Mouse (Mus musculus): ENCODE measurements around the gene Rps21.
A peak's percentile ranks its signal among the peaks of the same experiment; 100 is the strongest.

Gene Rps21

GRCm38 (mm10) chr2:180228592-180228991, 28.6 kb upstream of the Rps21 start:
- peak; percentile 93 to 96 for DNase-seq (ENCODE audit: inconsistent age in 2 of 2, low spot score in 1 of 2)

GRCm38 (mm10) chr2:180229129-180229528, 28.0 kb upstream of the Rps21 start:
- no peak for DNase-seq (ENCODE audit: inconsistent age in 2 of 2, low spot score in 1 of 2)

DNA sequence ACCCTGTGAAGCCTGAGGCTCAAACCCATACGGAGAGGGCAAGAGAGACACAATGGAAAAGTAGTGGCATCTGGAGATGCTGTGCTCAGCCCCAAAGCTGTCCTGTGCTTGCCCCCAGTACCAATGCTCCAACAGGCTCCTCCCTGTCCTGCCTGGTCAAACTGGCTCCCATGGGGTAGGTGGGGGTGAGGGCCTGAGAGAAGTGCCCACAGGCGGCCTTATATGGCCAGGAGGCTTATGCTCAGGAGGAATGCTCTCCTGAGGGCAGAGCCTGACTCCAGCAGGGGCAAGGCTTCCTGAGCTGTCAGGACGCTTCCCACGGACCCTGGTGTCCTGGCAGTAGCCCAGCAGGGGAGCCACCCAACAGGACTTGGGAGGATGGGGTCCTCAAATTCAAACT, 26.7 kb upstream of the Rps21 start:
- DNase-seq (ENCODE audit: inconsistent age in 2 of 2, low spot score in 1 of 2), result peak in 1 of 2 experiments; percentile 25

- peak in 1 of 2 experiments; percentile 81 for DNase-seq (ENCODE audit: inconsistent age in 2 of 2, low spot score in 1 of 2)
Observed at GRCm38 (mm10) chr2:180233101-180233904, 23.9 kb upstream of the Rps21 start.

GRCm38 (mm10) chr2:180234353-180234752, 22.8 kb upstream of the Rps21 start:
- no peak for DNase-seq (ENCODE audit: inconsistent age in 2 of 2, low spot score in 1 of 2)

- no peak for DNase-seq (ENCODE audit: inconsistent age in 2 of 2, low spot score in 1 of 2)
Observed at GRCm38 (mm10) chr2:180234980-180235379, 22.2 kb upstream of the Rps21 start.

DNA sequence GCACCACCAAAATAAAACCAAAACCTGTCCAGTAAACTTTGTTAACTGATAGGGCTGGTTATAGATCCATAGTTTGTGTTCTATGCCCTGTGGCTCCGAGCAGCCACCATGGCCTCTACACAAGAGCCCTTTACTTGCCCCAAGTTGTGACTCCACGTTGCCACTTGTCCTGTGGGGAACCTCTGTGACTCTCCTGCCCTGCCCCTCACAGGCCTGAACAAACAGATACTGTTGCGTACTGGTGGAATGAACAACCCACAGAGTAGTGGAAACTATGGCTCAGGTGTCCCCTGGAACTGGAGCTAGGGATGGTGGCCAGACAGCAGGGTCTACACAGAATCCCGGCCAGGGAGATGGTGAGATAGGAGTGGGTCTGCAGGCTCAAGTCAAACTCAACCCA, 21.4 kb upstream of the Rps21 start:
- DNase-seq (ENCODE audit: inconsistent age in 2 of 2, low spot score in 1 of 2), result no peak

DNA sequence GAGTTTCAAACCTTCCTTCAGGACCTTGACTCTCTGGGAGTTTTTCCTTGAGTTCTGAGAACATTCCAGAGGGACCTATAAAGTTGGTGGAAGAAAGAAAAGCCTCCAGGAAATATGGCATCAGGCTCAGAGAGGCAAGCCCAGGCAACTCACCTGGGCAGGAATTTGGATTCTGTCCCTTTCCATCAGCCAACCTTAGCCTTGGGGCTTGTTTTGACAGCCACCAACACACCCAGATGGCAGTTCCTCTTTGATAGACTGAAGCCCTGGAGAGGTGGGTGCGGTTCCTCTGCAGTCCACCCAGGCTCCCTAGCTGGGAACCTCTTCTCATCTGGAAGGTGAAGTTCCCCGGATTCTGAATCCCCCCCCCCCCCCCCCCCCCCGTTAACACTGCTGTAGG, 20.7 kb upstream of the Rps21 start:
- no peak for DNase-seq (ENCODE audit: inconsistent age in 2 of 2, low spot score in 1 of 2)

- no peak for DNase-seq (ENCODE audit: inconsistent age in 2 of 2, low spot score in 1 of 2)
Observed at GRCm38 (mm10) chr2:180236930-180237329, 20.2 kb upstream of the Rps21 start.

DNA sequence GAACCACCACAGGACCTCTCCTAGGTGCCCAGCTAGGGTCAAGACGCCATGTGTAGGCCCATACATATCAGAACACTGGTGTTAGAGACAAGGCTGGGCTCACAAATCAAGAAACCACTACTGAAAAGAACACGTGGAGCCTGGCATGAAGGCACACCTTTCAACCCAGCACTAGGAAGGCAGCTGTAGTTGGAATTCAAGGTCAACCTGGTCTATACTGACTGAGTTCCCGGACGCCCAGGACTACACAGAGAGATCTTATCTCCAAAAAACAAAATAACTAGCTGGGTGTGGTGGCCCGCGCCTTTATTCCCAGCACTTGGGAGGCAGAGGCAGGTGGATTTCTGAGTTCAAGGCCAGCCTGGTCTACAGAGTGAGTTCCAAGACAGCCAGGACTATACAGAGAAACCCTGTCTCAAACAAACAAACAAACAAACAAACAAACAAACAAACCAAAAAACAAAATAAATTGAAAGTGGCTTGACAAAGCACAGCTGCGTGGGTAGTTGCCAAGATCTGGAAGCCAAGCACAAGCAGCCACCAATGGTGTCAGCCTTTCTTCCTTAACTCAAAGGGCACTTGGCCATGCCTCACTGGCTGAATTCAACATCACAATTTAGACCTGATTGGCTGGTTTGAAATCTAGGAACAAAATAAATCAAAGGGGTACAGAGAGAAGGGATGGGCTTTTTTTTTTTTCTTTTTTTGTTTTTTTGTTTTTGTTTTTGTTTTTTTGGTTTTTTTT, 19.4 kb upstream of the Rps21 start:
- no peak for DNase-seq (ENCODE audit: inconsistent age in 2 of 2, low spot score in 1 of 2)

DNA sequence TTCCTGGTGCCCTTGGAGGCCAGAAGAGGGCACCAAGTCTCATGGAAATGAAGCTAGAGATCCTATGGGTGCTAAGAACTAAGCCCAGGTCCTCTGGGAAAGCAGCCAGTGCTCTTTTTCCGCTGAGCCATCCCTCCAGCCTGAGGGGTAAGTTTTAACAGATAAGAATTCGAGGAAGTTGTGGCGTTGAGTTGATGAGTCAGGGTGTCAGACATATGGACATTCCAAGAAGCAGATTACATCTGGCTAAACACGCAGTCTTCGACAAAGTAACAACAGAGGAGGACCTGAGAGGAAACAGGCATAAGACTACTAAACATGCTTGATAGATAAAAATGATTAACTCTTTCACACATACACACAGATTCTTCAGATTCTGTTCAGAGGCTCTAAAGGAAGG, 18.6 kb upstream of the Rps21 start:
- DNase-seq (ENCODE audit: inconsistent age in 2 of 2, low spot score in 1 of 2), result no peak

- DNase-seq (ENCODE audit: inconsistent age in 2 of 2, low spot score in 1 of 2), result no peak
Observed at GRCm38 (mm10) chr2:180243108-180243507, 14.1 kb upstream of the Rps21 start.

DNA sequence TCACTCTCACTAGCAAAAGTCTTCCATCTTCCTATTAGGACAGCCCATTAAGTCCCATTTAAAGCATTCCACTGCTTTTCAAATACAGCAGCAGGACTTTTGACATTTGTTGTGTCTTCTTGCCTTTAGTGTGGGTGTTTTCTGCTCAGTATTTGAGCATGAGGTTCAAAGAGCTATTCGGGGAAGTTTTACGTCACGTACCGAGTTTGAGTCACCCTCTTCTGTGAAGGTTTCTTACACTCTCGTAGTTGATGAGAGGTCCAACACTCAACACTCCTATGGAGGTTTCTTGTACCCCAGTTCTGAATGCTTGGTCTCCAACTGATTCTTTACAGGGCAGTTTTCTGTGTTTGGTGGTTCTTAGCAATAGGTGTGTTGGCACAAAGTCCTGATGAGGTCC, 9.3 kb upstream of the Rps21 start:
- no peak for DNase-seq (ENCODE audit: inconsistent age in 2 of 2, low spot score in 1 of 2)

DNA sequence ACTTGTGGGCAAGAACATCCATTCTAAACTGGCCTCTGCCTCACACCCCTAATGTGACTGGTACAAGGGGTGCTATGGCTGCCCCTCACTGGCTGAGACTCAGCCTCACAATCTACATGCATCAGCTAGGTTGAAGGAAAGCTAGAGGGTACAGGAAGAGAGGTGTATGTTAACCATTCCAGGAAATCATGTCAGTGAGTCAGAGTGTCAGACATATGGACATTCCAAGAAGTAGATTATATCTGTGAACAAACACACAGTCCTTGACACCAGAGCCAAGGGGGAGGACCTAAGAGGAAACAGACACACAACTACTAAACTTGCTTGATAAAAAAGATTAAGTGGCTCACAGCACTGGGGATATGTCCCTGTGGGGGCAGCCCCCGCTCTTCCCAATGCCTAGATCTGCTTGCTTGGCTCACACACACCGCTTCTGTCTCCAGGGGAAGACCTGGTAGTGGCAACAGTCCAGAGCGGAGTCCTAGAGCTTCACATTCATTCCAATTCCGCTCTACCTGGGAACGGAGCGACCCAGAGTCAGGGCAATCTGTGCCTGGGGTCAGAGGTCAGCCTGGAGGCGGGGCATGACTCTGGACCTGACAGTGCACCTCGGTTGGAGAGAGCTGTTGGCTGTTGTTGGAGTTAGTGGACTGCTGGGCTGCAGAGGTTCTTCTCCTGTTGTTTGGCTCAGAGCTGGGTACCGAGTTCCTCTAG, 8.1 kb upstream of the Rps21 start:
- peak in 1 of 2 experiments; percentile 47 for DNase-seq (ENCODE audit: inconsistent age in 2 of 2, low spot score in 1 of 2)

DNA sequence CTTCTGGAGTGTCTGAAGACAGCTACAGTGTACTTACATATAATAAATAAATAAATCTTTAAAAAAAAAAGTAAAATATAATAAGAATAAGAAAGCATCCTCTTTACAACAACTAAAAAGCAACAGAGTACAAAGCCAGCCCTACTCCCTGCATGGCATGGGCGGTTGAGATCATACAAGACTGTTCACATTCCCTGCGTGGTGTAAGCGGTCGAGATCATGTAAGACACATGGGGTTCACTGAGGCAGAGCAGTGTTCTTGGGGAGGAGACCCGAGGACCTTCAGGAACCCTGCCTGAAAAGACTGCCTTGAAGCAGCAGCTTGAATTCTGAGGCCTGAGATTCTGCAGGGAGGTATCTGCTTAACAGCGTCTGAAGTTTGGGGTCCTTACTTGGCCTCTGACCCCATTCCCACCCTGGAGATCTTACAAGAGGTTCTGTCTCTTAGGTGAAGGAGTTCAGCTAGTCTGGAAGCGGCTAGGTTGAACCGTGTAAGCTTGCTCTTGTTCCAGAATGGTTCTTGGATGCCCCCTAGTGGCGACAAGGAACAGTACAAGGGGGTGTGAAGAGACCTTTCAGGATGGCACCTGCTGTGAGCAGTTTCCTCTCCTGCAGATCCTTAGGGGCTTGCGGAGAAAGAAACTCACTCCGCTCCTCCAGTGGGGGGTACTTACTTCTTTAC, 6.1 kb upstream of the Rps21 start:
- peak; percentile 82 to 94 for DNase-seq (ENCODE audit: inconsistent age in 2 of 2, low spot score in 1 of 2)

DNA sequence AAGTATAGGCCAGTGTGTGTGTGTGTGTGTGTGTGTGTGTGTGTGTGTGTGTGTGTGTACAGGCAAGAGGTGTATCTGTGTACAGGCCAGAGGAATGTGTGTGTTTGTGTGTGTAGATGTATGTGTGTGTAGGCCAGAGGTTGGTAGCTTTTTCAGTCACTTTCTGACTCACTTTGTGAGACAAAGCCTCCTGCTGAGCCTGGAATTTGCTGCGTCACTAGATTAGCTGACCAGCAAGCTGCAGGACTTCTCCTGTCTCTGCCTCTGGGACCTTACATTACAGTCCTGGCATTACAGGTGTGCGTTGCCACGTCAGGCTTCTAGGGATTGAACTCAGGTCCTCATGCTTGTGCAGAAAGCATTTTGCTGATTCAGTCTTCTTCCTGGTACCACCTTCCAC, 5.3 kb upstream of the Rps21 start:
- DNase-seq (ENCODE audit: inconsistent age in 2 of 2, low spot score in 1 of 2), result no peak

GRCm38 (mm10) chr2:180254436-180255209, 2.6 kb upstream of the Rps21 start:
- DNase-seq (ENCODE audit: inconsistent age in 2 of 2, low spot score in 1 of 2), result no peak

DNA sequence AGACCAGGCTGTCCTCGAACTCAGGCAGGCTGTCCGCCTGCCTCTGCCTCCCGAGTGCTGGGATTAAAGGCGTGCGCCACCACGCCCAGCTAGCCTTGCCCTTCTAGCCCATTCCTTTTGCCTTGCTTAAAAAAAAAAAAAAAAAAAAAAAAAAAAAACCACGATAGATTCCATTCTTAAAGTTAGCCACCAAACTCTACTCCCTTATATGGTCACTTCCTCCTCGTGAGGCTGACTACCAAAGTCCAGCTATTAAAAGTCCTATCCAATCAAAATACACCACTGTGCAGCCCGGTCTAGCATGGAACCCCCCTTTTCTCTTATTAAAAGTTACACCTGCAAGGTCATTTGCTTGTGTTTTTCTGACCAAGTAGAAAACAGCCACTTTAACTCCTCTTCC, 1.5 kb upstream of the Rps21 start:
- no peak for DNase-seq (ENCODE audit: inconsistent age in 2 of 2, low spot score in 1 of 2)

DNA sequence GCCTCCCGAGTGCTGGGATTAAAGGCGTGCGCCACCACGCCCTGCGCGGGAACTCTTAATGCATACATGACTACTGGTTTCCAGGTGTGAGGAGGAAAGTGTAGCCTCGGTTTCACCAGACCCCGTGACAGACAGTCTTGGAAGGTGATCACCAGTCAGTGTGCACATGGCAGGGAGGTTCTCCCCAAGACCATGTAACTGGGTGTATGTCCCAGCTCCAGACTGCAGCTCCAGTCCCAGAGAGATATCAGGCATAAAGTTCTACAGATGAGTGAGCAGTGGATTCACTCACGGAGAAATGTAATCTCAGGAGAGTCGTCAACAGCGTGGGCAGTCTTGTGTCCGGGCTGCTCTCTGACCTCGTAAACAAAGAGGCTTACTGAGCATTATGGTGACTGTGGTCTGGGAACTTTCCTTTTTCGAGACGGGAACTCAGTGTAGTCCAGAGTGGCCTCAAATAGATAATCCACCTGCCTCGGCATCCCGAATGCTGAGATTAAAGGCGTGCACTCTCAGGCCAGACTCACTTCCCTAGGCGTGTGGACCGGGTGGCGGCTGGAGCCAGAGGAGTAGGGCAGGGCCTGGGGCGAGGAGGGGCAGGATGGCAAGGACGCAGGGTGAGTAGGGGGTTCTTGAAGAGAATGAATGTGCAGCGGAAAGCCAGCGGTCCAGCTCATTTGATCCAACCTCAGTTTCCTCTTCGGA, 729 bp upstream of the Rps21 start:
- DNase-seq (ENCODE audit: inconsistent age in 2 of 2, low spot score in 1 of 2), result no peak

All from adrenal gland, adult (tissue).